Mouse (Mus musculus): Measurements from ENCODE around the gene Rad51.

Rad51 gene

GRCm38 (mm10) chr2:119112438-119113112, at the start of gene Rad51:
Gene Rad51 (plus strand): TSS chr2:119112793.
- peak; percentile 71 for DNase-seq (ENCODE audit: low read depth, low spot score)

- DNase-seq (ENCODE audit: low read depth, low spot score) = no peak
These were observed 40.2 kb upstream of the Rad51 start for GRCm38 (mm10) chr2:119072397-119072796.

- no peak for DNase-seq (ENCODE audit: low read depth, low spot score)
These were observed 26.4 kb upstream of the Rad51 start for GRCm38 (mm10) chr2:119086156-119086555.

GRCm38 (mm10) chr2:119101552-119101951, 11.0 kb upstream of the Rad51 start:
- no peak for DNase-seq (ENCODE audit: low read depth, low spot score)

GRCm38 (mm10) chr2:119106583-119106982, 6.0 kb upstream of the Rad51 start:
- no peak for DNase-seq (ENCODE audit: low read depth, low spot score)

GRCm38 (mm10) chr2:119108554-119108953, 4.0 kb upstream of the Rad51 start:
- DNase-seq (ENCODE audit: low read depth, low spot score) = no peak

GRCm38 (mm10) chr2:119111060-119111459, 1.5 kb upstream of the Rad51 start:
- no peak for DNase-seq (ENCODE audit: low read depth, low spot score)

GRCm38 (mm10) chr2:119113121-119113925, 730 bp downstream of the Rad51 start:
- DNase-seq (ENCODE audit: low read depth, low spot score) = no peak

- DNase-seq (ENCODE audit: low read depth, low spot score) = no peak
These were observed 23.8 kb downstream of the Rad51 start for GRCm38 (mm10) chr2:119136346-119136898.

- DNase-seq (ENCODE audit: low read depth, low spot score) = no peak
These were observed 32.6 kb downstream of the Rad51 start for GRCm38 (mm10) chr2:119145199-119145598.

GRCm38 (mm10) chr2:119146435-119146834, 33.8 kb downstream of the Rad51 start:
- no peak for DNase-seq (ENCODE audit: low read depth, low spot score)

GRCm38 (mm10) chr2:119147160-119147678, 34.6 kb downstream of the Rad51 start:
- no peak for DNase-seq (ENCODE audit: low read depth, low spot score)

GRCm38 (mm10) chr2:119147775-119148174, 35.2 kb downstream of the Rad51 start:
- DNase-seq (ENCODE audit: low read depth, low spot score) = no peak

- DNase-seq (ENCODE audit: low read depth, low spot score) = no peak
These were observed 39.7 kb downstream of the Rad51 start for GRCm38 (mm10) chr2:119152255-119152654.

GRCm38 (mm10) chr2:119154683-119155082, 42.1 kb downstream of the Rad51 start:
- DNase-seq (ENCODE audit: low read depth, low spot score) = no peak

GRCm38 (mm10) chr2:119155388-119155787, 42.8 kb downstream of the Rad51 start:
- no peak for DNase-seq (ENCODE audit: low read depth, low spot score)

GRCm38 (mm10) chr2:119156081-119156680, 43.6 kb downstream of the Rad51 start:
- DNase-seq (ENCODE audit: low read depth, low spot score) = no peak

- peak; percentile 84 for DNase-seq (ENCODE audit: low read depth, low spot score)
These were observed 44.3 kb downstream of the Rad51 start, which contains the start of gene Rmdn3 for GRCm38 (mm10) chr2:119156681-119157572. Gene Rmdn3 (minus strand): TSS chr2:119157034.

GRCm38 (mm10) chr2:119157836-119158235, 45.2 kb downstream of the Rad51 start:
- no peak for DNase-seq (ENCODE audit: low read depth, low spot score)

- no peak for DNase-seq (ENCODE audit: low read depth, low spot score)
These were observed 48.7 kb downstream of the Rad51 start for GRCm38 (mm10) chr2:119161247-119161646.

GRCm38 (mm10) chr2:119163135-119163534, 50.5 kb downstream of the Rad51 start:
- no peak for DNase-seq (ENCODE audit: low read depth, low spot score)
